Mouse (Mus musculus): ENCODE results near the gene Cars2. TPM values are rescaled to one million over a fixed set of nuclear protein-coding genes. Genes with fewer than 3 reads are reported as not detected.
"Not testable (repeated sequence)": the region's sequence is repeated elsewhere in the genome, so short reads cannot be mapped to it uniquely, and the experiment has no call there.

Gene Cars2
- polyA plus RNA-seq, 1 experiment = 36.4 TPM

DNA sequence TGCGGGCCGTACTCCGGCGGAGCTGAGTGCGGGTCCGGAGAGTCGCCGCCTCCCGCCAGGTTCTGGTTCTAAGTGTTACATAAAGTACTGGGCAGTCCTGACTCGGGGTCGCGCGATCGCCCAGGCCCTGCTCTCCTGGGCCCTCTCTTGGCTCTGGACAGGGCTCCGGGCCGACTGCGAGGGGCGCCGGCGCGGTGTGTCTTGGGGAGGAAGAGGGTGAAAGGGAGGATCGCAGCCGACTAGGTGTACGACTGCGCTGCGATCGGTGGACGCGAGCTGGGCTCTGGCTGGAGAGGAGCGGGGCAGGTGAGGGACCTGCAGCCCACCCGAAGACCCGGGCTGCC lies 6.8 kb upstream of the Cars2 start:
- WGBS = under 1% methylated on average over 32 of the region's 32 CpGs
- no peak for DNase-seq (ENCODE audit: low read depth, low spot score)

GRCm38 (mm10) chr8:11556691-11557423 lies 6.3 kb upstream of the Cars2 start:
- WGBS = under 1% methylated on average over 83 of the region's 85 CpGs
- no peak for DNase-seq (ENCODE audit: low read depth, low spot score)

DNA sequence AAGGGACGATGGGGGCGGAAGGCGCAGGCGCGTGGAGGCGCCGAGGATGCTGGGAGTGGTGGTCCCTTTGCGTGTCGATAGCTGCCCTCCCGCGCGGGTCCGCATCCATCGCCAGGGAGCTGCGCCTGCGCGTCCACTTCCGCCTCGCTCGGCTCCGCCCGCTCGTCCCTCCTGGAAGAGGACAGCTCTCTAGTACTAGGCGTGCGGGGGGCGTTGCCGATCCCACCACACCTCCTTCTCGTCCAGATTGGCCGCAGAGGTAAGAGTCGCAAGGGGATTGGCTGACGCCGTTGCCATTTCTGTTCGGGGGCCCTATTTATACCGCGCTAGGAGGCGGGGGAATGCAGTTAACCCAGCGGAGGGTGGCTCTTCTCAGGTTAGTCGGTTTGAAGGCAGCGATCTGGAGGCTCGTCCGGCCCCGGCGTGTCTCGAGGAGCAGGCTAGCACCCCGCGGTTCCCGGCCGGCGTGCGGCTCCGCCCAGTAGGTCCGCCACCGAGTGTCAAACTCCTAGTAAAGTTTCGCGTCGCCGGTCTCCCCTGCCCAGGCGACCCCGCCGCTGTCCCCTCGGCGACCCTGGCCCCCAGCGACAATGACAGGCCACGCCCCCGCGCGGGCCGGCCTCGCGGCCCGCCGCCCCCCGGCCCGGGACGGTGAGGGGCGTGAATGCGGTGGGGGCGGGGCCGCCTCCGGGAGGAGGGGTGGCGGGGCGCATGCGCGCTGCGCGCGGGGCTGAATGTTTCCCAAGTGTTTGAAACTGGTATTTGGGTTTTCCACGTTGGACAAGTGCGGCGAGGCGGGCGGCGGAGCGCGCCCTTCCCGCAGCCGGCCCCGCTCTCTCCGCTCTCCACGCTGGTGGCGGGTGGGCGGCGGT lies 5.4 kb upstream of the Cars2 start:
- under 1% methylated on average over 102 of the region's 103 CpGs for WGBS
- DNase-seq (ENCODE audit: low read depth, low spot score) = peak; percentile 96

DNA sequence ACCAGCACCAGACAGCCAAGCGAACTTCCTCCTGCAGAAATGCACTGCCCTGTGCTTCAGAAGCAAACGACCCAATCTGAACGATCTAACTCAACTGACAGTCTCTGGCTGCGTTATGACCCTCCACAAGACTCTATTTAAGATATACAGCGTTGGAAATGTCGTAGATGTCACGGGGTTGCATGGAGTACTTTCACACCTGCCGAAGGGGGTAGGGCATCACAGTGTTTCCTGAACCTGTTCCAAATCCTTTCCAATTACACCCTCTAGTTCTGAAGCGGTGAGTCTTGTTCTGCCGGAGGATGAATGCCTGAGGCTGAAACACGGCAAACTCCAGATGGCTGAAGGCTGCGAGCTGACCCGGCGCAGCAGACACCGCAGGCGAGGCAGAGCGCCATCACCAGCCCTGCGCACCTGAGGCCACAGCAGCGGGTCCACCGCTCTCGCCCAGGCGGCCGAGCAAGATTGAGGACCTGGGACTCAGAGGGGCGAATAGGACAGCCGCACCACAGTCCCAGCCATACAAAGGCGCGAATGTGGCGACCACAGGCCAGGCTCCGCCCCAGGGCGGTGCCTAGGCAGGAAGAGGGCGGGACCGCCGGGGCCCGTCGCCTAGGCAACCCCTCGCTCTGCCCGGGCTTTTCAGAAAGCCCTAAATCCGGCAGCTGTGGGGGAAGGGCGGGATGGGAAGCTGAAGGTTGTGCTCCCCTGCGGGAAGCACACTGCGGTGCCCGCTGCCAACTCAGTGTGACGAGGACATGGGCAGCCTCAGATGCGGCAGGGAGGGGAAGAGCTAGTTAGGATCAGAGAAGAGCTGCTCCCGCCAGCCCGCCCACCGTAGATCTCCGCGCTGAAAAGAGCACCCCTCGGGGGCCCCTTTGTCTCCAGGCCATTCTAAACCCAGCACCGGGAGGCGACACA lies 4.5 kb upstream of the Cars2 start, which contains the start of gene Ing1:
Gene Ing1, plus strand, starts transcription at position 773 of the 921 bp plus-strand sequence.
- peak; percentile 72 for DNase-seq (ENCODE audit: low read depth, low spot score)
- WGBS = under 1% methylated on average over 52 of the region's 52 CpGs

GRCm38 (mm10) chr8:11552390-11552789 lies 1.8 kb upstream of the Cars2 start:
- whole genome bisulfite sequencing = 91% methylated on average over 10 of the region's 10 CpGs

GRCm38 (mm10) chr8:11551497-11551896 lies 914 bp upstream of the Cars2 start:
- not testable (repeated sequence) for DNase-seq (ENCODE audit: low read depth, low spot score)
- 77% methylated on average over 4 of the region's 4 CpGs for WGBS

More at GRCm38 (mm10) chr8:11552390-11552789, 1.8 kb upstream of the Cars2 start:
- no peak for DNase-seq (ENCODE audit: low read depth, low spot score)

DNA sequence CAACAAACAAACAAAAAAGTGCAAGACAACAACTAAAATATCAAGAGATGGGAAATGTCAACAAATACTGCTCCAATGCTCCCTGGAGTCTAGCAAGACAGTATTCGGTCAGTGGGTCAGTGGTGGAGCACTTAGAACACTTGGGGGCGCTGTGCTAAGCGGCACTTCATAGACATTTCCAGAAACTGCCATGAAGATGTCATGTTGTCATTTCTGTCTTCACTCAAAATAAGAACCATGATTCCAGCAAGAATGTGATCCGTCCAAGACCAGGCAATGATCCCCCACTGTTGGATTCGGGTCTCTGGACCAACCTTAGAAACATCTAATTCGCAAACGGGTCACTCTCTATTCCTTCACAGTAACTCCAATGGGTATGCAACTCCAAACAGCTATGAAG lies 877 bp downstream of the Cars2 start:
- DNase-seq (ENCODE audit: low read depth, low spot score) = peak; percentile 48
- WGBS = 12% methylated on average over 7 of the region's 7 CpGs

GRCm38 (mm10) chr8:11547063-11547462 lies 3.5 kb downstream of the Cars2 start:
- DNase-seq (ENCODE audit: low read depth, low spot score) = no peak
- 69% methylated on average over 6 of the region's 6 CpGs for WGBS

DNA sequence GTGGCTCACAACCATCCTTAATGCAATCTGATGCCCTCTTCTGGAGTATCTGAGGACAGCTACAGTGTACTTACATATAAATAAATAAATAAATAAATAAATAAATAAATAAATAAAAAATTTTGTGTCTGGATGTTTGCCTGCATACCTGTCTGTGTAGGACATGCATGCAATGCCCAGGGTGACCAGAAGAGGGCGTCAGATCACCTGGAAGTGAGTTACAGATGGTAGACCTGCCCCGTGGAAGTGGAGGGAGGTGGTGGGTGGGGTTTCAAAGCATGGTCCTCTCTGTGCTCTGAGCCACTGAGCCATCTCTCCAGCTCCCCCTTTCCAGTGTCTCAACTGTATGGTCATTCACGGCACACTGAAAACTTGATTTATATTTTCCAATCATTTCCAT lies 6.2 kb downstream of the Cars2 start:
- WGBS = 42% methylated on average over 3 of the region's 3 CpGs

DNA sequence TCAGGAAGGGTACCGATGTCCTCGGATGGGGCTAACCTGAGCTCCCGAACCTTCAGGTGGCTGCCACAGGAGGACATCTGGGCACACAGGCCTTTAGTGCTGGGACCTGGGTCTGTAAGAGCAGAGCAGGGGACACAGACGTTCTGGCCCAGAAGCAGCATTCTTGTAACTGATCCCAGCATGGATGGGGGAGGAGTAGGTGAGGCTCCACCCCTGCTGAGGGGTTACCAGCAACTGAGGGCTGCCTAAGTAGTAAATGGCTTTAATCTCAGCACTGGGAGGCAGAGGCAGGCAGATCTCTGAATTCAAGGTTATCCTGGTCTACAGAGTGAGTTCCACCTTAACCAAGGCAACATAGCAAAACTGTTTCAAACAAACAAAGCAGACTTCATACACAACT lies 7.7 kb downstream of the Cars2 start:
- 85% methylated on average over 4 of the region's 4 CpGs for WGBS
- no peak for DNase-seq (ENCODE audit: low read depth, low spot score)

More for the DNA sequence above, 6.2 kb downstream of the Cars2 start:
- no peak for DNase-seq (ENCODE audit: low read depth, low spot score)

DNA sequence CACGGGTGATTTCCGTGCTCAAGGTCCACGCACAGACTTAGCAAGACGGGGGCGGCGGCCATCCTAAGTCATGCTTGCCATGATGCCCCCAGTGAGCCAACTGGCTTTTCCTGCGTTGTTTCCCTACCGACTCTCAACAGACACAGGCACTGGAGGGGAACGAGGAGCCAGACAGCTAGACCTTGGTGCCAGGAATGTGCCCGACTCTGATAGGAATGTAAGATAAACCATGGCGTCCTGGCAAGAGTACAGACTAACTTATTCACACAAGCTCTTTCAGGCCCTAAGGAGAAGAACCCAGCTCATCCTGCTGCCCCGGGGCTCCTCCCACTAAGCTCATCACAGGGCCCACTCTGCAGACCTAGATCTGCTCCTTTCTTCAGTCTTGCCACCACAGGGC lies 8.6 kb downstream of the Cars2 start:
- WGBS = 88% methylated on average over 12 of the region's 12 CpGs

GRCm38 (mm10) chr8:11540182-11540581 lies 10.4 kb downstream of the Cars2 start:
- DNase-seq (ENCODE audit: low read depth, low spot score) = no peak
- WGBS = 96% methylated on average over 8 of the region's 8 CpGs

More for the DNA sequence above, 8.6 kb downstream of the Cars2 start:
- no peak for DNase-seq (ENCODE audit: low read depth, low spot score)

- 92% methylated on average over 4 of the region's 4 CpGs for WGBS
- DNase-seq (ENCODE audit: low read depth, low spot score) = no peak
These were observed 11.5 kb downstream of the Cars2 start for GRCm38 (mm10) chr8:11539049-11539448.

DNA sequence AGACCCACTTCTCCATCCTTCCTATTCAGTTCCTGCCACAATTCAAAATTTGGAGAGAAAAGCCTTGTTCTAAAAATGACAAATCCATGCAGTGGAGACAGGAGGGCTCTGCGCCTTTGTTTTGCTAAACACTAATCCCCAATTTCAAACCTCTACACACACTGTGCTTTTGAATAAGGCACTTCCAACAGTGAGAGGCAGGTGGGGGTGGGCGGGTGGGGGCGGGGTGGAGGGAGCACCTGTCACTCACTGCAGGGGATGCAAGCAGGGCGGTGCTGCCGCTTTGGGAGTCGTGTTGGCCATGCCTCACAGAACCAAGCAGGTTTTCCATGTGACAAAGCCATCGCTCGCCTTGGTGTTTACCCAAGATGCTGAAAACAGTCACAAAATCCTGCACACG lies 16.1 kb downstream of the Cars2 start:
- 78% methylated on average over 9 of the region's 9 CpGs for WGBS
- DNase-seq (ENCODE audit: low read depth, low spot score) = no peak

- DNase-seq (ENCODE audit: low read depth, low spot score) = no peak
- WGBS = 78% methylated on average over 4 of the region's 4 CpGs
These were observed 19.7 kb downstream of the Cars2 start for GRCm38 (mm10) chr8:11530849-11531248.

GRCm38 (mm10) chr8:11530155-11530770 lies 20.3 kb downstream of the Cars2 start:
- WGBS = 91% methylated on average over 18 of the region's 18 CpGs
- no peak for DNase-seq (ENCODE audit: low read depth, low spot score)

- WGBS = 73% methylated on average over 3 of the region's 3 CpGs
These were observed 27.3 kb downstream of the Cars2 start for GRCm38 (mm10) chr8:11523331-11523730.

DNA sequence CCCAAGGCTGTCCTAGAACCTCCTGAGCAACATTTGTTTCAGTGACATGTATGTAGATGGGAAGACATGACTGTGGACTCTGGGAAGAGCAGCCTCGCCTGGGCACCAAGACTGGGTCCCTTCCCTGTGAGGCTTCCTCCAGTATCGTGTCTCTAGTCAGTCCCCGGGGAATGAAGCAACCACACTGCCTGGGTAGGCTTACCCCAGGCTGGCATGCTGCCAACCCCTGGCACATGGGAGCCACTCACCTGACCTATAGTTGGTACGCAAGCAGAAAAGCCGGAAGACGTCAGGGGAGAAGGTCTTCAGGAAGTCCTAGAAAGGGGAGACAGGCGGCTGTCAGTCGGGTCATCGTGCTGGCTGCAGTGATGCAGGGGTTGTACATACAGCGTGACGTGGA lies 31.9 kb downstream of the Cars2 start:
- no peak for DNase-seq (ENCODE audit: low read depth, low spot score)
- WGBS = 85% methylated on average over 11 of the region's 11 CpGs

More at GRCm38 (mm10) chr8:11523331-11523730, 27.3 kb downstream of the Cars2 start:
- no peak for DNase-seq (ENCODE audit: low read depth, low spot score)

DNA sequence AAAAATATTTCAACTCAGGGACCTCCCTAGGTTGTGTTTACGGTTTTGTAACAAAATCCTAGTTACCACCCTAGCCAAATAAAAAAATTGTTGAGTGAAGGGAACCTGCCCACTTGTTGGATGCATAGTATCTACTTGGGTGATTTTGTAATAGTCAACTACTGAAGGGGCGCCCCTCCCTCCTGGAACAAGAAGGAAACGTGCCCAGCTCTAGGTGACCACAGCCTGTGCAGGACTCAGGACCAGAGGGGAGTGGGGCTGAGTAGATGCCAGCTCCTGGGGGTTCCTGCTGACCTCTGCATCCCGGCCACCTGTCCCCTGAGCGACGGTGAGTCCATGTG lies 32.6 kb downstream of the Cars2 start:
- no peak for DNase-seq (ENCODE audit: low read depth, low spot score)

More for the DNA sequence above, 32.6 kb downstream of the Cars2 start:
- WGBS = 88% methylated on average over 6 of the region's 6 CpGs

Measured in large intestine, adult 2 months (tissue).